Mouse (Mus musculus) embryonic facial prominence, embryonic 15.5 days (tissue): ENCODE measurements around the gene Proz. TPM values are rescaled to one million over a fixed set of nuclear protein-coding genes. Genes with fewer than 3 reads are reported as not detected.
"Not testable (repeated sequence)": the region's sequence is repeated elsewhere in the genome, so short reads cannot be mapped to it uniquely, and the experiment has no call there.

Experiments
- ATAC-seq: fragments of 200-750 bp; cut with Nextera tagmentation; 2 replicates; pipeline ENCODE4 v1.8.0; 2017; ENCODE audit warnings: low read depth, moderate TSS enrichment; ENCODE audit not compliant: insufficient number of reproducible peaks, low FRiP score, low TSS enrichment
- H3K27ac ChIP-seq: fragments of 300-500 bp; sonication (generic); replicated peaks from 2 replicates; pipeline ENCODE4 v1.5.1; 2015; ENCODE audit warnings: mild to moderate bottlenecking, inconsistent platforms
- H3K27me3 ChIP-seq: fragments of 300-500 bp; sonication (generic); 2 replicates; pipeline ENCODE4 v1.6.1; 2015; ENCODE audit warnings: inconsistent platforms
- H3K36me3 ChIP-seq: fragments of 300-500 bp; sonication (generic); 2 replicates; pipeline ENCODE4 v1.6.1; 2015; ENCODE audit warnings: mild to moderate bottlenecking, inconsistent platforms
- H3K4me1 ChIP-seq: fragments of 300-500 bp; sonication (generic); 2 replicates; pipeline ENCODE4 v1.6.1; 2015; ENCODE audit warnings: inconsistent platforms
- H3K4me2 ChIP-seq: fragments of 300-500 bp; sonication (generic); replicated peaks from 2 replicates; pipeline ENCODE4 v1.6.1; 2015; ENCODE audit warnings: mild to moderate bottlenecking, inconsistent platforms
- H3K4me3 ChIP-seq: fragments of 300-500 bp; sonication (generic); replicated peaks from 2 replicates; pipeline ENCODE4 v1.5.1; 2015; ENCODE audit warnings: mild to moderate bottlenecking, inconsistent platforms
- H3K9ac ChIP-seq: fragments of 300-500 bp; sonication (generic); 2 replicates; pipeline ENCODE4 v1.6.1; 2015; ENCODE audit warnings: inconsistent platforms
- H3K9me3 ChIP-seq: fragments of 300-500 bp; sonication (generic); replicated peaks from 2 replicates; pipeline ENCODE4 v1.6.1; 2016; ENCODE audit warnings: inconsistent platforms
- whole genome bisulfite sequencing: fragments of 180-500 bp; shearing (Covaris S2); methylation state at CpG from one replicate; pipeline ENCODE4 v1.1.7; 2015; 5-methylcytosine and 5-hydroxymethylcytosine counted together
- polyA plus RNA-seq: library from polyadenylated mRNA; unstranded; fragments of >200 nt; fragmentation: Nextera tagmentation; extraction: Ambion mirVana; gene quantifications from 2 replicates; pipeline ENCODE4 v1.2.1, GENCODE M21; 2015

The Proz gene
- polyA plus RNA-seq, 1 experiment from 2014 or later = 0.13 TPM

GRCm38 (mm10) chr8:13047652-13048051 lies 13.1 kb upstream of the Proz start:
- H3K36me3 ChIP-seq = no peaks in the 10 kb centered on the region
- H3K4me3 ChIP-seq = no peak overlapping the region
- no peak for ATAC-seq
- no peaks in the 10 kb centered on the region for H3K9me3 ChIP-seq
- H3K4me1 ChIP-seq = no peaks in the 10 kb centered on the region
- no peak overlapping the region for H3K27ac ChIP-seq
- H3K9ac ChIP-seq = no peak overlapping the region
- no peaks in the 10 kb centered on the region for H3K27me3 ChIP-seq
- H3K4me2 ChIP-seq = no peak overlapping the region
- WGBS = 53% methylated on average over 5 of the region's 5 CpGs

DNA sequence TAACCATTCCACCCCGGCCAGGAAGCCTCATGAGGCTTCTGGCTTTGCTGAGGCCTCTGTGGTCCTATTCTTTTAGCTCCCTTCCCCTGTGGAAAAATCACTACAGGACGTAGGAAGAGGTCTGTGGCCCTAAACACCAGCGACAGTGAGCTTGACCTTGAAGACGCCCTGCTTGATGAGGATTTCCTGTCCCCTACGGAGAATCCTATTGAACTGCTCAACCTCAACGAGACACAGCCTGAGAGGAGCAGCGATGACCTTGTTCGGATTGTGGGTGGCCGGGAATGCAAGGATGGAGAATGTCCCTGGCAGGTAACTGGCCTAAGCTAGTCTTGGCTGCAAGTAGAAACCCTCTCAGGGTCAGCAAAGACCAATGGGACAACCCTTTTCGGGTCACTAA lies 10.2 kb upstream of the Proz start:
- Histone ChIP-seq H3K9me3 (no peaks in the 10 kb centered on the region), H3K27ac (no peak overlapping the region), H3K4me3 (no peak overlapping the region), H3K36me3 (no peaks in the 10 kb centered on the region), H3K4me2 (no peak overlapping the region), H3K9ac (no peak overlapping the region), H3K27me3 (no peaks in the 10 kb centered on the region), H3K4me1 (no peaks in the 10 kb centered on the region)
- ATAC-seq = no peak
- 83% methylated on average over 10 of the region's 10 CpGs for WGBS

GRCm38 (mm10) chr8:13057351-13057750 lies 3.4 kb upstream of the Proz start:
- no peaks in the 10 kb centered on the region for H3K27me3 ChIP-seq
- H3K36me3 ChIP-seq = no peaks in the 10 kb centered on the region
- H3K4me1 ChIP-seq = no peaks in the 10 kb centered on the region
- H3K4me3 ChIP-seq = no peak overlapping the region
- WGBS = 84% methylated on average over 4 of the region's 4 CpGs
- H3K4me2 ChIP-seq = no peak overlapping the region
- H3K9ac ChIP-seq = no peak overlapping the region
- no peaks in the 10 kb centered on the region for H3K9me3 ChIP-seq
- ATAC-seq = no peak
- no peak overlapping the region for H3K27ac ChIP-seq

DNA sequence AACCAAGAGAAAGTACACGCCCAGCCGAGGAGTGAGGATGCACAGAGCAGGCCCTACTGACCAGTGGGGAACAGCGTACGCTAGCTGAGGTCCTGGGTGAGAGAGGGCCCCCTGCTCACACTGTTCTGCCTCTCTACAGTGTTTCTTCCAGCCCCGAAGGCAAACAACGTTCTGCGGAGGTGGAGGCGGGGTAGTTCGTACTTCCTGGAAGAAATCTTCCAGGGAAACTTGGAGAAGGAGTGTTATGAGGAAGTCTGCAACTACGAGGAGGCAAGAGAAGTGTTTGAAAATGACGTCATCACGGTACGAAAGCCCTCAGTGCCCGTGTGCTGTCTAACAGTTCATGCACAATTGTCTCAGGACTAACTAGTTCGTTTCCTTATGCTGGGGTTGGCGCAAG lies 2.4 kb downstream of the Proz start:
- Histone ChIP-seq H3K36me3 (no peaks in the 10 kb centered on the region), H3K4me2 (no peak overlapping the region), H3K9ac (no peak overlapping the region), H3K9me3 (no peaks in the 10 kb centered on the region), H3K27me3 (no peaks in the 10 kb centered on the region), H3K4me3 (no peak overlapping the region), H3K4me1 (no peaks in the 10 kb centered on the region), H3K27ac (no peak overlapping the region)
- no peak for ATAC-seq
- 68% methylated on average over 16 of the region's 16 CpGs for WGBS

- no peak overlapping the region for H3K4me2 ChIP-seq
- no peaks in the 10 kb centered on the region for H3K4me1 ChIP-seq
- no peak overlapping the region for H3K9ac ChIP-seq
- ATAC-seq = no peak
- H3K27me3 ChIP-seq = no peaks in the 10 kb centered on the region
- no peak overlapping the region for H3K27ac ChIP-seq
- no peak overlapping the region for H3K4me3 ChIP-seq
- 94% methylated on average over 11 of the region's 11 CpGs for WGBS
- H3K9me3 ChIP-seq = no peaks in the 10 kb centered on the region
- peaks cover 50% of the 10 kb centered on the region for H3K36me3 ChIP-seq
These were observed 12.5 kb downstream of the Proz start for GRCm38 (mm10) chr8:13073255-13073654.

GRCm38 (mm10) chr8:13075044-13075443 lies 14.3 kb downstream of the Proz start:
- no peak for ATAC-seq
- WGBS = 94% methylated on average over 8 of the region's 8 CpGs
- H3K4me1 ChIP-seq = no peaks in the 10 kb centered on the region
- peaks cover 68% of the 10 kb centered on the region for H3K36me3 ChIP-seq
- no peak overlapping the region for H3K9ac ChIP-seq
- no peak overlapping the region for H3K27ac ChIP-seq
- H3K27me3 ChIP-seq = no peaks in the 10 kb centered on the region
- no peak overlapping the region for H3K4me3 ChIP-seq
- no peaks in the 10 kb centered on the region for H3K9me3 ChIP-seq
- no peak overlapping the region for H3K4me2 ChIP-seq

GRCm38 (mm10) chr8:13075579-13075978 lies 14.9 kb downstream of the Proz start:
- WGBS = 97% methylated on average over 1 of the region's 1 CpGs
- not testable (repeated sequence) for H3K9me3 ChIP-seq, H3K4me1 ChIP-seq, H3K4me2 ChIP-seq, H3K27ac ChIP-seq, H3K27me3 ChIP-seq, H3K4me3 ChIP-seq, H3K9ac ChIP-seq, ATAC-seq
- peaks cover 74% of the 10 kb centered on the region for H3K36me3 ChIP-seq

DNA sequence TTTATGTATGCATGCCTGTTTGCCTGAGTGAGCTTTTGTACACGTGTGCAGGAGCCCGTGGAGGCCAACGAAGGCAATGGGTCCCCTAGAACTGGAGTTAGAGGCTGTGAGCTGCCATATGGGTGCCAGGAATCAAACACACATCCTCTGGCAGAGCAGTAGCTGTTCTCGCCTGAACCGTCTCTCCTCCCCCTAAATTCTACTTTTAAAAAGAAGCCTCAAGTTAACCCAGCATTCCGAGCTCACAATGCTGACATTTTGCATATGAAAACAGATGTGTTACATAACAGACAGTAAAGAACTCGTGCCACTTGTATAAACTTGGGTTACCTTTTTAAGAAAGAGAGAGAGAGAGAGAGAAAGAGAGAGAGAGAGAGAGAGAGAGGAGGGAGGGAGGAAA lies 16.8 kb downstream of the Proz start:
- Histone ChIP-seq H3K4me1 (no peaks in the 10 kb centered on the region), H3K9ac (no peak overlapping the region), H3K9me3 (no peaks in the 10 kb centered on the region), H3K27me3 (no peaks in the 10 kb centered on the region), H3K27ac (no peak overlapping the region), H3K4me2 (no peak overlapping the region), H3K36me3 (peaks cover 91% of the 10 kb centered on the region), H3K4me3 (no peak overlapping the region)
- no peak for ATAC-seq
- 82% methylated on average over 7 of the region's 7 CpGs for WGBS

DNA sequence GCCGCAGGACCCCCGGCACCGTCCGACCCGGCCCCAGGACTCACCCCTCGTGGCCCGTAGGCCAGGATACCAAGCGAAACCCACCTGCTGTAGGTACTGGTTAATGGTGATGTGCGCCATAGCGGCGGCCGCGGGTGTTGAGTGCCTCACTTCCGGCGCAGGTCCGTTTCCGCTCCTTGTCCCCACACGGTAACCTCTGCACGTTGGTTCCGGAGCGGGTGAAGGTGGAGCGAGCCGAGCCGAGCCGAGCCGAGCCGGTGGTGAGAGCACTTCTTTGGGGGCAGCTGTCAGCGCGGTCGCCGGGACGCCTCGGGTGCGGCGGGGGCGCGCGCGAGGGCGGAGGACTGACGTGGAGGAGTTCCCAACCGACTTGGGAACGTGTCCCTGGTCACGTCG lies 44.0 kb downstream of the Proz start:
- peak overlapping the region; percentile 97 for H3K27ac ChIP-seq
- H3K4me1 ChIP-seq = peaks cover 25% of the 10 kb centered on the region
- H3K9me3 ChIP-seq = no peaks in the 10 kb centered on the region
- under 1% methylated on average over 45 of the region's 45 CpGs for WGBS
- peak overlapping the region; percentile 78 for H3K9ac ChIP-seq
- H3K4me2 ChIP-seq = peak overlapping the region; percentile 87
- H3K36me3 ChIP-seq = peaks cover 15% of the 10 kb centered on the region; the same call in 1 of the 2 replicates
- peak overlapping the region; percentile 97 for H3K4me3 ChIP-seq
- peak; percentile 85 for ATAC-seq
- H3K27me3 ChIP-seq = no peaks in the 10 kb centered on the region

DNA sequence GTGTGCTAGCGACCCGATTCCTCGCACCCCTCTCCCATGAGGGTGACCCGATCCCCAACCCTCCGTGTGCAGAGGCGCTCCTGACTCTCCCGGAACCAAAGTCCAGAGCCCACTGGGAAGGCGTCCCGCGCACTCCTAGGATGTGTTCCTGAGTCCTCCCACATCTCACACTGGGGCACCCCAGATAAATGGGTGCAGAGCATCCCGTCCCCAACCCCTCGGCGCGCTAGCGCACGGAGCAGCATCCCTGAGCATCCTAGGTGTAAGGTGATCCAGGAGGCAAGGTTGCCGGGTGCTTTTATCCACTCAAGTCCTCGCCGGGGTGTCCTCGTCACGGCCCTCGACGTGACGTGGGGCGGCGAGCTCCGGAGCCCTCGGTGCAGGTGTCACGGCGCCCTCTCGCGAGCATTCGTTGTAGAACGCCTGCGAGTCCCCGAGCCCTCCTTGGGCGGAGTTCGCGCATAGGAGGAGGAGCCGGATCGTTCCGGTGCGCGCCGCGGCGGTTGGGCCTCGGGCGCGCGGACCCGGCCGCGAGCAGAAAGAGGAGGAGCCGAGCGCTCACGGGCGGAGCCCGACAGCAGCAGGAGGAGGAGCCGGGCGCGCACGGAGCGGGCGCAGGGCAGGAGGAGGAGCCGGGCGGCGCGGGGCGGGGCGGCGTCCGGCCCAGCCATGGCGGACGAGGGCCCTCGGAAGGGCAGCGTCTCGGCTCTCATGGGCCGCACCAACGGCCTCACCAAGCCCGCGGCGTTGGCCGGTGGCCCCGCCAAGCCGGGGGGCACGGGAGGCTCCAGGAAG lies 44.6 kb downstream of the Proz start, which contains the start of the genes Pcid2 and Cul4a:
Gene Pcid2 (minus strand): TSS at position 373 of the 795 bp plus-strand sequence.
Gene Cul4a (plus strand): TSS at position 535 of the 795 bp plus-strand sequence.
- Histone ChIP-seq H3K4me2 (peak within 1 kb of the TSS; percentile 87), H3K36me3 (peaks cover 10% of the 10 kb centered on the region; the same call in 1 of the 2 replicates), H3K9me3 (no peaks in the 10 kb centered on the region), H3K27ac (peak within 1 kb of the TSS; percentile 97), H3K4me3 (peak within 1 kb of the TSS; percentile 97), H3K9ac (peak within 1 kb of the TSS; percentile 99), H3K27me3 (no peaks in the 10 kb centered on the region), H3K4me1 (peaks cover 25% of the 10 kb centered on the region)
- ATAC-seq = peak; percentile 97
- WGBS = under 1% methylated on average over 85 of the region's 87 CpGs

DNA sequence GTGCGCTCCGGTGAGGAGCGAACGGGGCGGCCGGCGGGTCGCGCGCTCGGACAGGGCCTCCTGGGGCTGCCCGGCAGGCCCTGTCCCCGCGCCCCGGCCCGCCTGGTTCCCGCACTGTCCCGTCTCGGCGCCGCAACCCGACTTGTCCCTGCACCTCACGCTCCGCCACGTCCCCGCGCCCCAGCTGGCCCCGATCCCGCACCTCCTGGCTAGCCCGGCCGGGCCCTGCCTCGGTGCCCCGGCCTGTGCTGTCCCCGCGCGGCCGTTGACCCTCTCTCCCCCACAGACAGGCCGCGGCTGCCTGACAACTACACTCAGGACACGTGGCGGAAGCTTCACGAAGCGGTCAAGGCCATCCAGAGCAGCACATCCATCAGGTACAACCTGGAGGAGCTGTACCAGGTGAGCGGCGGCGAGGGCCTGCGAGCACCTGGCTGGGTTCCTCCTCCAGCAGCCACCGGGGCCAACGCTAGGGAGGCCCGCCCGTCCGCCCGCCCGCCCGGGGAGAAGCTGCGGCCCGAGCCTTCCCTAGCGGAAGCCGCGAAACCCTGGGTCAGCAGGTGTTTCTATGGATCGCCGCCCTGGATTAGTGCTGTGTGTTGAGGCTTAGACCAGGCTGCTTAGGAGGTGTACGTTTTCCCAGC lies 45.3 kb downstream of the Proz start:
- peak overlapping the region; percentile 88 for H3K27ac ChIP-seq
- no peaks in the 10 kb centered on the region for H3K9me3 ChIP-seq
- peak overlapping the region; percentile 97 for H3K4me3 ChIP-seq
- WGBS = under 1% methylated on average over 62 of the region's 63 CpGs
- peaks cover 8% of the 10 kb centered on the region; the same call in 1 of the 2 replicates for H3K36me3 ChIP-seq
- no peaks in the 10 kb centered on the region for H3K27me3 ChIP-seq
- peak; percentile 42 for ATAC-seq
- peak overlapping the region; percentile 99 for H3K9ac ChIP-seq
- peaks cover 25% of the 10 kb centered on the region for H3K4me1 ChIP-seq
- peak overlapping the region; percentile 84 for H3K4me2 ChIP-seq
